Mouse (Mus musculus) forebrain, embryonic 11.5 days (tissue): Measurements from ENCODE around the gene Lmtk2. TPM values are rescaled to one million over a fixed set of nuclear protein-coding genes. Genes with fewer than 3 reads are reported as not detected.

Experiments
- ATAC-seq: fragments of 200-750 bp; cut with Nextera tagmentation; replicated peaks from 2 replicates; pipeline ENCODE4 v1.8.0; 2017; ENCODE audit warnings: moderate TSS enrichment; ENCODE audit not compliant: low FRiP score
- DNase-seq: peaks from one replicate; pipeline ENCODE4 v3.0.0-alpha.2; 2017; ENCODE audit warnings: low spot score
- H3K27ac ChIP-seq: fragments of 300-500 bp; sonication (generic); 2 replicates; pipeline ENCODE4 v1.5.1; 2014; ENCODE audit warnings: low read depth, low read length
- H3K27me3 ChIP-seq: fragments of 300-500 bp; sonication (generic); 2 replicates; pipeline ENCODE4 v1.6.1; 2014; ENCODE audit warnings: mild to moderate bottlenecking, low read length, mixed read lengths; ENCODE audit not compliant: control insufficient read depth, insufficient read depth
- H3K36me3 ChIP-seq: fragments of 300-500 bp; sonication (generic); 2 replicates; pipeline ENCODE4 v1.6.1; 2014; ENCODE audit warnings: mild to moderate bottlenecking, low read length, moderate library complexity, mixed read lengths; ENCODE audit not compliant: control insufficient read depth, insufficient read depth
- H3K4me1 ChIP-seq: fragments of 300-500 bp; sonication (generic); replicated peaks from 2 replicates; pipeline ENCODE4 v1.6.1; 2014; ENCODE audit warnings: low read length, mixed read lengths; ENCODE audit not compliant: control insufficient read depth, insufficient read depth
- H3K4me2 ChIP-seq: fragments of 300-500 bp; sonication (generic); 2 replicates; pipeline ENCODE4 v1.6.1; 2014; ENCODE audit warnings: low read depth, mild to moderate bottlenecking, low read length, moderate library complexity, mixed read lengths; ENCODE audit not compliant: severe bottlenecking
- H3K4me3 ChIP-seq: fragments of 300-500 bp; sonication (generic); 2 replicates; pipeline ENCODE4 v1.5.1; 2014; ENCODE audit warnings: low read depth, low read length
- H3K9ac ChIP-seq: fragments of 300-500 bp; sonication (generic); 2 replicates; pipeline ENCODE4 v1.6.1; 2014; ENCODE audit warnings: low read length
- H3K9me3 ChIP-seq: fragments of 300-500 bp; sonication (generic); 2 replicates; pipeline ENCODE4 v1.6.1; 2016; ENCODE audit warnings: low read length, mixed read lengths; ENCODE audit not compliant: control insufficient read depth
- WGBS: fragments of 180-500 bp; shearing (Covaris S2); extraction: QIAGEN DNeasy Blood & Tissue Kit; methylation state at CpG from one replicate; pipeline ENCODE4 v1.1.7; 2014; 5-methylcytosine and 5-hydroxymethylcytosine counted together
- polyA plus RNA-seq: library from polyadenylated mRNA; unstranded; fragments of >200 nt; fragmentation: Nextera tagmentation; extraction: Ambion mirVana; gene quantifications from 2 replicates; pipeline ENCODE4 v1.2.1, GENCODE M21; 2014

Lmtk2 gene
- polyA plus RNA-seq, 1 experiment from 2014 or later: 8.3 TPM

- Histone ChIP-seq H3K27ac (no peak overlapping the region), H3K4me2 (no peak overlapping the region), H3K9ac (no peak overlapping the region), H3K9me3 (no peaks in the 10 kb centered on the region), H3K27me3 (no peaks in the 10 kb centered on the region), H3K4me3 (no peak overlapping the region), H3K36me3 (no peaks in the 10 kb centered on the region), H3K4me1 (no peaks in the 10 kb centered on the region)
- ATAC-seq (no peak), DNase-seq (no peak)
- WGBS: 88% methylated on average over 5 of the region's 5 CpGs
Observed at GRCm38 (mm10) chr5:144232531-144232930, 132.3 kb downstream of the Lmtk2 start.

- ATAC-seq: no peak
- H3K4me3 ChIP-seq: no peak overlapping the region
- no peak overlapping the region for H3K27ac ChIP-seq
- H3K9me3 ChIP-seq: no peaks in the 10 kb centered on the region
- no peak for DNase-seq
- no peaks in the 10 kb centered on the region for H3K36me3 ChIP-seq
- H3K27me3 ChIP-seq: no peaks in the 10 kb centered on the region
- no peaks in the 10 kb centered on the region for H3K4me1 ChIP-seq
- H3K4me2 ChIP-seq: no peak overlapping the region
- 68% methylated on average over 6 of the region's 6 CpGs for WGBS
- H3K9ac ChIP-seq: no peak overlapping the region
Observed at GRCm38 (mm10) chr5:144234222-144234621, 134.0 kb downstream of the Lmtk2 start.

- WGBS: 87% methylated on average over 7 of the region's 7 CpGs
- Histone ChIP-seq H3K9me3 (no peaks in the 10 kb centered on the region), H3K27me3 (no peaks in the 10 kb centered on the region), H3K9ac (no peak overlapping the region), H3K4me3 (no peak overlapping the region), H3K4me2 (no peak overlapping the region), H3K36me3 (no peaks in the 10 kb centered on the region), H3K27ac (no peak overlapping the region), H3K4me1 (no peaks in the 10 kb centered on the region)
- ATAC-seq (no peak), DNase-seq (no peak)
Observed at GRCm38 (mm10) chr5:144234714-144235113, 134.5 kb downstream of the Lmtk2 start.

Other genes with a start within 250 kb of the Lmtk2 start
- gene Ankrd61, start 202.8 kb upstream of the Lmtk2 start, polyA plus RNA-seq: 0.55 TPM in 2 replicates
- gene Aimp2, start 190.6 kb upstream of the Lmtk2 start, polyA plus RNA-seq: 109 and 110 TPM in 2 replicates
- gene Pms2, start 190.5 kb upstream of the Lmtk2 start, polyA plus RNA-seq: 41.5 and 42.2 TPM in 2 replicates
- 0.83 and 1.4 TPM in 2 replicates for gene Gm42421, start 172.3 kb upstream of the Lmtk2 start, polyA plus RNA-seq
- 0.73 and 0.79 TPM in 2 replicates for gene Rsph10b, start 167.4 kb upstream of the Lmtk2 start, polyA plus RNA-seq
- 115 and 117 TPM in 2 replicates for gene Ccz1, start 85.6 kb upstream of the Lmtk2 start, polyA plus RNA-seq
- not detected in 2 replicates for gene Ocm, start 73.8 kb upstream of the Lmtk2 start, polyA plus RNA-seq
- gene Bhlha15, start 89.8 kb downstream of the Lmtk2 start, polyA plus RNA-seq: 0.12 TPM in 1 of 2 replicates, not detected in the other
- 17.5 and 20.1 TPM in 2 replicates for gene Tecpr1, start 123.2 kb downstream of the Lmtk2 start, polyA plus RNA-seq
- gene Bri3, start 144.0 kb downstream of the Lmtk2 start, polyA plus RNA-seq: 128 and 136 TPM in 2 replicates